Mouse (Mus musculus): ENCODE data around the gene Asb15.
A peak's percentile ranks its signal among the peaks of the same experiment; 100 is the strongest.

Asb15 gene

GRCm38 (mm10) chr6:24528064-24528243 lies at the start of gene Asb15:
TSS of gene Asb15 (plus strand) at chr6:24528144.
- no peak for DNase-seq (ENCODE audit: low spot score)

- no peak for DNase-seq (ENCODE audit: low spot score)
These were observed 41.4 kb upstream of the Asb15 start for GRCm38 (mm10) chr6:24486530-24486929.

- no peak for DNase-seq (ENCODE audit: low spot score)
These were observed 37.6 kb upstream of the Asb15 start for GRCm38 (mm10) chr6:24490341-24490740.

- no peak for DNase-seq (ENCODE audit: low spot score)
These were observed 23.8 kb upstream of the Asb15 start for GRCm38 (mm10) chr6:24504141-24504540.

GRCm38 (mm10) chr6:24514552-24515284 lies 13.2 kb upstream of the Asb15 start, which contains the start of gene Iqub:
TSS of gene Iqub (minus strand) at chr6:24515067.
- peak; percentile 15 for DNase-seq (ENCODE audit: low spot score)

- DNase-seq (ENCODE audit: low spot score), result no peak
These were observed 11.7 kb upstream of the Asb15 start for GRCm38 (mm10) chr6:24516197-24516596.

GRCm38 (mm10) chr6:24525705-24526104 lies 2.2 kb upstream of the Asb15 start:
- DNase-seq (ENCODE audit: low spot score), result no peak

- peak; percentile 76 for DNase-seq (ENCODE audit: low spot score)
These were observed 535 bp upstream of the Asb15 start, which contains the start of gene Ndufa5 for GRCm38 (mm10) chr6:24527155-24528063. TSS of gene Ndufa5 (minus strand) at chr6:24528013.

GRCm38 (mm10) chr6:24530166-24530565 lies 2.2 kb downstream of the Asb15 start:
- peak; percentile 12 for DNase-seq (ENCODE audit: low spot score)

GRCm38 (mm10) chr6:24530711-24531420 lies 2.9 kb downstream of the Asb15 start:
- no peak for DNase-seq (ENCODE audit: low spot score)

- DNase-seq (ENCODE audit: low spot score), result no peak
These were observed 4.9 kb downstream of the Asb15 start for GRCm38 (mm10) chr6:24532804-24533203.

- DNase-seq (ENCODE audit: low spot score), result no peak
These were observed 10.5 kb downstream of the Asb15 start for GRCm38 (mm10) chr6:24538435-24538834.

- DNase-seq (ENCODE audit: low spot score), result no peak
These were observed 12.2 kb downstream of the Asb15 start for GRCm38 (mm10) chr6:24540106-24540505.

- DNase-seq (ENCODE audit: low spot score), result no peak
These were observed 14.4 kb downstream of the Asb15 start for GRCm38 (mm10) chr6:24542393-24542792.

- no peak for DNase-seq (ENCODE audit: low spot score)
These were observed 15.2 kb downstream of the Asb15 start for GRCm38 (mm10) chr6:24543119-24543591.

GRCm38 (mm10) chr6:24546716-24547420 lies 18.9 kb downstream of the Asb15 start:
- no peak for DNase-seq (ENCODE audit: low spot score)

GRCm38 (mm10) chr6:24549801-24550200 lies 21.9 kb downstream of the Asb15 start:
- no peak for DNase-seq (ENCODE audit: low spot score)

GRCm38 (mm10) chr6:24552046-24552445 lies 24.1 kb downstream of the Asb15 start:
- DNase-seq (ENCODE audit: low spot score), result no peak

GRCm38 (mm10) chr6:24554427-24555086 lies 26.6 kb downstream of the Asb15 start:
- no peak for DNase-seq (ENCODE audit: low spot score)

- DNase-seq (ENCODE audit: low spot score), result no peak
These were observed 27.5 kb downstream of the Asb15 start for GRCm38 (mm10) chr6:24555488-24555887.

GRCm38 (mm10) chr6:24564081-24564480 lies 36.1 kb downstream of the Asb15 start:
- no peak for DNase-seq (ENCODE audit: low spot score)
